Mouse (Mus musculus) lung, postnatal 0 days (tissue): ENCODE measurements around the gene Olfr92.

Experiments used
- CTCF ChIP-seq: IDR thresholded peaks from 2 replicates; pipeline ENCODE4 v1.5.1; 2016; ENCODE audit warnings: antibody characterized with exemption, mild to moderate bottlenecking
- EP300 ChIP-seq: IDR thresholded peaks from 2 replicates; pipeline ENCODE4 v1.6.1; 2016; ENCODE audit warnings: antibody characterized with exemption, mild to moderate bottlenecking, control low read depth

DNA sequence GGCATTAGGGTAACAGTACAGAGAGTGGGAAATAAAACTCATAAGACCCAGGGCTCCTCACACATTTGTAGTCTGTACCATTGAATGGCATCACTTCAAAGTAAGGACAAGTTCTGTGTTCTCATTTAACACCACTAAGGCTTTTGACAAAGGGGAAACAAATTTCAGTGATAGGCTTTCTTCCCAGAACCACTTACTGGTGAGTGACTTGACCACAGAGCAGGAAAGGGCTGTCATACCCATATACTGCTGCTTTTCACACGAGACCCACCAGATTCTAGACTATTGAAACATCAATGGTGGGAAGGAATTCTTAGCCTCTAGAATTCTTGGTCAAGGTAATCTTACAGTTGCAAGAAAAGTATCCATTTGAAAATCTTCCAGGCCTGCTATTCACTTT is 27.7 kb downstream of the Olfr92 start:
- TF ChIP-seq CTCF: no peak
- TF ChIP-seq EP300: no peak
